Mouse (Mus musculus) hindbrain, embryonic 11.5 days (tissue): ENCODE measurements around the gene Ubald1. TPM values are rescaled to one million over a fixed set of nuclear protein-coding genes. Genes with fewer than 3 reads are reported as not detected.

Experiments
- ATAC-seq: fragments of 200-750 bp; cut with Nextera tagmentation; 2 replicates; pipeline ENCODE4 v1.8.0; 2017; ENCODE audit warnings: mild to moderate bottlenecking, moderate TSS enrichment, moderate library complexity; ENCODE audit not compliant: low FRiP score
- DNase-seq: peaks from one replicate; pipeline ENCODE4 v3.0.0-alpha.2; 2015; ENCODE audit warnings: low spot score
- H3K27ac ChIP-seq: fragments of 300-500 bp; sonication (generic); 2 replicates; pipeline ENCODE4 v1.5.1; 2014; ENCODE audit warnings: mild to moderate bottlenecking, low read depth, low read length
- H3K27me3 ChIP-seq: fragments of 300-500 bp; sonication (generic); 2 replicates; pipeline ENCODE4 v1.6.1; 2014; ENCODE audit warnings: mild to moderate bottlenecking, low read length, moderate library complexity, mixed read lengths; ENCODE audit not compliant: control insufficient read depth, insufficient read depth
- H3K36me3 ChIP-seq: fragments of 300-500 bp; sonication (generic); 2 replicates; pipeline ENCODE4 v1.6.1; 2014; ENCODE audit warnings: mild to moderate bottlenecking, low read length, moderate library complexity, mixed read lengths; ENCODE audit not compliant: control insufficient read depth, insufficient read depth
- H3K4me1 ChIP-seq: fragments of 300-500 bp; sonication (generic); replicated peaks from 2 replicates; pipeline ENCODE4 v1.6.1; 2014; ENCODE audit warnings: low read length, mixed read lengths; ENCODE audit not compliant: control insufficient read depth, insufficient read depth
- H3K4me2 ChIP-seq: fragments of 300-500 bp; sonication (generic); replicated peaks from 2 replicates; pipeline ENCODE4 v1.6.1; 2014; ENCODE audit warnings: mild to moderate bottlenecking, low read depth, low read length
- H3K4me3 ChIP-seq: fragments of 300-500 bp; sonication (generic); 2 replicates; pipeline ENCODE4 v1.5.1; 2014; ENCODE audit warnings: low read depth, low read length
- H3K9ac ChIP-seq: fragments of 300-500 bp; sonication (generic); 2 replicates; pipeline ENCODE4 v1.6.1; 2014; ENCODE audit warnings: low read depth, low read length
- H3K9me3 ChIP-seq: fragments of 300-500 bp; sonication (generic); 2 replicates; pipeline ENCODE4 v1.6.1; 2016; ENCODE audit warnings: low read length; ENCODE audit not compliant: control insufficient read depth
- WGBS: fragments of 180-500 bp; shearing (Covaris S2); extraction: QIAGEN DNeasy Blood & Tissue Kit; methylation state at CpG from one replicate; pipeline ENCODE4 v1.1.7; 2014; 5-methylcytosine and 5-hydroxymethylcytosine counted together
- polyA plus RNA-seq: library from polyadenylated mRNA; unstranded; fragments of >200 nt; fragmentation: Nextera tagmentation; extraction: Ambion mirVana; gene quantifications from 2 replicates; pipeline ENCODE4 v1.2.1, GENCODE M21; 2014

The Ubald1 gene
- polyA plus RNA-seq, 1 experiment from 2014 or later = 28.9 TPM

DNA sequence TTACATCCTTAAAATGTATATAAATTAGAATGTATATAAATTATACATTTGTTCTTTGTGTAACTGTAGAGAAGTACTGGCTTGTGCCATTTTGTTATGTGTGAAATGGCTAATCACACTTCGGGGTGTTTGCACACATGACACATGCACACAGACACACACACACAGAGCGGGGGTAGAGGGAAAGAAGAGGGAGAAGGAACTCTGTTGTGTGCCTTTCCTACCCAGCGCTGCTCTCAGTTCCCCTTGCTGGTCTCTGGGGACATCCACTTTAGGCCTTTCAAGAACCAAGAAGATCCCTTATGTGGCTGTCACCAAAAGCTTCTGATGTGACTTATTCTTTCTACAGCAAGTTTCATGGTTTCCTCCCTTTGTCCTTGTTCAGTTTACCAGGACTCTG is 33.1 kb downstream of the Ubald1 start:
- Histone ChIP-seq H3K36me3 (no peaks in the 10 kb centered on the region), H3K27ac (no peak overlapping the region), H3K4me3 (no peak overlapping the region), H3K4me1 (no peaks in the 10 kb centered on the region), H3K9ac (no peak overlapping the region), H3K9me3 (no peaks in the 10 kb centered on the region), H3K4me2 (no peak overlapping the region), H3K27me3 (no peaks in the 10 kb centered on the region)
- ATAC-seq (no peak), DNase-seq (no peak)
- WGBS = 86% methylated on average over 3 of the region's 3 CpGs

GRCm38 (mm10) chr16:4840231-4840630 is 39.9 kb downstream of the Ubald1 start:
- no peak overlapping the region for H3K27ac ChIP-seq

DNA sequence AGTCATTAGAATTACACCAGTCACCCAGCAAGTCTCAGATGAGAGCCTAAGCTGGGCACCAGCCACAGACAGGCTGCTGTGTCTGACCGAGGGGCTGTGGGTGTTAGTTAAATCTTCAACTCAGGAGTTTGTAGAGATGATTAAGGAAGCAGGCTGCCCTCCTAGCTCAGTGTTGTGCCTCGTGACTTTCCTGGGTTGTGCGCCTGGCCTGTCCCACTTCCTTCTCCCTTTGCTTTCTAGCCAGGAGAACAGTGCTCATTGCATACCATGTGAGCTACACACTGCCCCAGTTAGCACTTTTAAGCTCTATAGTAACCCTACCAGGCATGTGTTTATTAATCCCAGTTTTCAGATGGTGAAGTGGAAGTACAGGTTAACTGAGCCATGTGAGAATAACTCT is 40.6 kb downstream of the Ubald1 start:
- no peak overlapping the region for H3K27ac ChIP-seq
- no peak overlapping the region for H3K4me3 ChIP-seq
- ATAC-seq (no peak), DNase-seq (no peak)
- H3K36me3 ChIP-seq = no peaks in the 10 kb centered on the region
- no peak overlapping the region for H3K4me2 ChIP-seq
- no peaks in the 10 kb centered on the region for H3K27me3 ChIP-seq
- WGBS = 80% methylated on average over 3 of the region's 3 CpGs
- no peak overlapping the region for H3K9ac ChIP-seq
- H3K4me1 ChIP-seq = no peaks in the 10 kb centered on the region; the same call in 1 of the 2 replicates
- H3K9me3 ChIP-seq = no peaks in the 10 kb centered on the region

More at GRCm38 (mm10) chr16:4840231-4840630, 39.9 kb downstream of the Ubald1 start:
- Histone ChIP-seq H3K9me3 (no peaks in the 10 kb centered on the region), H3K4me1 (no peaks in the 10 kb centered on the region; the same call in 1 of the 2 replicates), H3K4me3 (no peak overlapping the region), H3K4me2 (no peak overlapping the region), H3K27me3 (no peaks in the 10 kb centered on the region), H3K36me3 (no peaks in the 10 kb centered on the region), H3K9ac (no peak overlapping the region)
- no peak for ATAC-seq
- no peak for DNase-seq
- WGBS = 85% methylated on average over 8 of the region's 8 CpGs

- Histone ChIP-seq H3K9ac (no peak overlapping the region), H3K36me3 (no peaks in the 10 kb centered on the region), H3K4me3 (no peak overlapping the region), H3K27ac (no peak overlapping the region), H3K9me3 (no peaks in the 10 kb centered on the region), H3K4me1 (no peaks in the 10 kb centered on the region; the same call in 1 of the 2 replicates), H3K27me3 (no peaks in the 10 kb centered on the region), H3K4me2 (no peak overlapping the region)
- 83% methylated on average over 3 of the region's 3 CpGs for WGBS
- ATAC-seq (no peak), DNase-seq (no peak)
Measured at GRCm38 (mm10) chr16:4837631-4838030, 42.5 kb downstream of the Ubald1 start.

DNA sequence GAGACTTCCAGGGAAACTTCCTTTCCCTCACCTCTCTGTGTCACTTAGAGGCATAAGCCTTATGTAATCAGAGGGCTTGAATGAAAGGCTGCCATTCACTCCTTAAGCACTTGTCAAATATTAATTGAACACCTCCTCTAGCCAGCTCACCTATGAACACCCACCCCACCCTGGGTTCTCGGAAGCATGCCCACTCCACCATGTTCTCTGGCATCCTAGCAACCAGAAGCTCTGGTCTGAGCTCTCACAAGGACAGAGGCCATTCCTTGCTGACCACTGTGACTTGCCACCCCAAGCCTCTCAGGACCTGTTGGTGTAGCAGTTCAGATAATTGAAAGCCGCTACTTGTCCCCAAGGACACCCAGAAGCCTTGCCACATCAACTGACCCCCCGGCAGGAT is 44.9 kb downstream of the Ubald1 start, which contains the start of gene 4930562C15Rik:
Gene 4930562C15Rik, plus strand, starts transcription at position 226 of the 400 bp plus-strand sequence.
- H3K4me2 ChIP-seq = no peak within 1 kb of the TSS
- 83% methylated on average over 3 of the region's 3 CpGs for WGBS
- no peak within 1 kb of the TSS for H3K4me3 ChIP-seq
- H3K27me3 ChIP-seq = no peaks in the 10 kb centered on the region
- DNase-seq = no peak
- H3K36me3 ChIP-seq = no peaks in the 10 kb centered on the region
- no peak for ATAC-seq
- no peak within 1 kb of the TSS for H3K27ac ChIP-seq
- no peak within 1 kb of the TSS for H3K9ac ChIP-seq
- no peaks in the 10 kb centered on the region for H3K9me3 ChIP-seq
- no peaks in the 10 kb centered on the region for H3K4me1 ChIP-seq

GRCm38 (mm10) chr16:4833858-4834257 is 46.3 kb downstream of the Ubald1 start:
- 75% methylated on average over 2 of the region's 2 CpGs for WGBS
- no peak overlapping the region for H3K4me3 ChIP-seq
- no peaks in the 10 kb centered on the region for H3K27me3 ChIP-seq
- no peak for ATAC-seq
- no peak overlapping the region for H3K9ac ChIP-seq
- DNase-seq = no peak
- no peaks in the 10 kb centered on the region for H3K9me3 ChIP-seq
- H3K36me3 ChIP-seq = no peaks in the 10 kb centered on the region
- no peak overlapping the region for H3K4me2 ChIP-seq
- no peak overlapping the region for H3K27ac ChIP-seq
- no peaks in the 10 kb centered on the region for H3K4me1 ChIP-seq

- Histone ChIP-seq H3K9me3 (no peaks in the 10 kb centered on the region), H3K4me1 (no peaks in the 10 kb centered on the region), H3K27me3 (no peaks in the 10 kb centered on the region), H3K4me2 (no peak overlapping the region), H3K4me3 (no peak overlapping the region), H3K27ac (no peak overlapping the region), H3K36me3 (no peaks in the 10 kb centered on the region), H3K9ac (no peak overlapping the region)
- DNase-seq = no peak
- ATAC-seq = no peak
- WGBS = 75% methylated on average over 15 of the region's 15 CpGs
Measured at GRCm38 (mm10) chr16:4831650-4832419, 48.3 kb downstream of the Ubald1 start.

DNA sequence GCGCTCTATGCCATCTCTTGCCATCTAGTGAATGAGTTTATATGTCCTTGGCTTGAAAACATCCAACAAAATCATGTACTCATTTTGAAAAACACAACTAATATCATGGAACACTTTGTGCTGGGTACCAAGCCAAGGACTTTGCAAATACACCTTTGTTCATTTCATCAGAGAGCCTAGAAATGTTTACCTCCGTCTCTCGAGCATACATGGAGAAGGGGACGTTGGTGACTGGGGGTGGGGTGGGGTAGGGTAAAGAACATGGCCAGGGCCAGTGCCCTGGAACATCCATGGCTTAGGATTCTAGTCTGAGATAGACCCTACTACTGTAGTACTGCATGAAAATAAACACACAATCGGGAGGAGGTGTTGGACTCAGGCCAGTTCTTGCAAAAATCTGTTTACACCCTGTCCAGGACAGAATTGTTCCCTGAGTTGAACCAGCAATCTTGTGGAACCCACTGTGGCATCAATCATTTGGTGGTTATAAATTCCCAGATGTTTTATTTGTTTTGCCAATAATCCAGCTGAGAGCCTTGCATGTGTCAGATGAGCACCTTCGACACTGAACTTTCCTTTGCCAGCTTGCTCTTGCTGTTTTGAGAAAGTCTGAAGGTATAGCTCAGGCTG is 50.7 kb downstream of the Ubald1 start:
- no peak overlapping the region for H3K4me2 ChIP-seq
- H3K27ac ChIP-seq = no peak overlapping the region
- DNase-seq = no peak
- no peaks in the 10 kb centered on the region for H3K36me3 ChIP-seq
- H3K9me3 ChIP-seq = no peaks in the 10 kb centered on the region
- no peak overlapping the region for H3K9ac ChIP-seq
- H3K27me3 ChIP-seq = no peaks in the 10 kb centered on the region
- no peak overlapping the region for H3K4me3 ChIP-seq
- no peak for ATAC-seq
- 89% methylated on average over 6 of the region's 6 CpGs for WGBS
- H3K4me1 ChIP-seq = no peaks in the 10 kb centered on the region

DNA sequence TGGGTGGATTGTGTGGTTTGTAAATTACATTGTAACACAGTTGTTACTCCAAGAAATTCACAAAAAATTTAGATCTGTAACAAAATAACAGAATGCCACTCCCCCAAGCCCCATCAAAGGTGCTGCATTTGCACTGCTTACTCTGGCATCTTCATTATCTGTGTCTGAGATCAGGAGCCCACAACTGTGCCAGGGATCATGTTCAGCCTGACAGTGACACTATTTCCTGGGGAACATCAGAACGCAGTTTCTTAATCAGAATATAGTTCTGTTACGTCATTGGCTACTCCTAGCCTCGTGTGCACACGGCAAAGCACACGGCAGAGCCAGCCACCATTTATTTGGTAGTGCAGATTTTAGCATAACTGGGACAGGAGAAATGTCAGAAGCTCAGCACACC is 52.5 kb downstream of the Ubald1 start:
- no peaks in the 10 kb centered on the region for H3K27me3 ChIP-seq
- DNase-seq (no peak), ATAC-seq (no peak)
- 93% methylated on average over 5 of the region's 5 CpGs for WGBS
- H3K36me3 ChIP-seq = no peaks in the 10 kb centered on the region
- no peaks in the 10 kb centered on the region for H3K4me1 ChIP-seq
- H3K27ac ChIP-seq = no peak overlapping the region
- no peaks in the 10 kb centered on the region for H3K9me3 ChIP-seq
- H3K4me3 ChIP-seq = no peak overlapping the region
- H3K4me2 ChIP-seq = no peak overlapping the region
- H3K9ac ChIP-seq = no peak overlapping the region
